Mouse (Mus musculus) kidney, embryonic 14.5 days (tissue): ENCODE results near the gene Nudt17. TPM values are rescaled to one million over a fixed set of nuclear protein-coding genes. Genes with fewer than 3 reads are reported as not detected.
"Not testable (repeated sequence)": the region's sequence is repeated elsewhere in the genome, so short reads cannot be mapped to it uniquely, and the experiment has no call there.

ENCODE experiments used
- ATAC-seq: fragments of 200-750 bp; cut with Nextera tagmentation; 2 replicates; pipeline ENCODE4 v1.8.0; 2017; ENCODE audit warnings: moderate number of reproducible peaks, mild to moderate bottlenecking, moderate TSS enrichment, moderate library complexity; ENCODE audit not compliant: low FRiP score, low TSS enrichment
- H3K27ac ChIP-seq: fragments of 300-500 bp; sonication (generic); 2 replicates; pipeline ENCODE4 v1.5.1; 2014; ENCODE audit warnings: low read depth, mild to moderate bottlenecking, low read length, moderate library complexity, mixed read lengths
- H3K27me3 ChIP-seq: fragments of 300-500 bp; sonication (generic); 2 replicates; pipeline ENCODE4 v1.6.1; 2014; ENCODE audit warnings: mild to moderate bottlenecking, low read length; ENCODE audit not compliant: control insufficient read depth, insufficient read depth
- H3K36me3 ChIP-seq: fragments of 300-500 bp; sonication (generic); 2 replicates; pipeline ENCODE4 v1.6.1; 2014; ENCODE audit warnings: low read length, mixed read lengths; ENCODE audit not compliant: control insufficient read depth, insufficient read depth
- H3K4me1 ChIP-seq: fragments of 300-500 bp; sonication (generic); 2 replicates; pipeline ENCODE4 v1.6.1; 2014; ENCODE audit warnings: low read length, mixed read lengths; ENCODE audit not compliant: control insufficient read depth, insufficient read depth
- H3K4me2 ChIP-seq: fragments of 300-500 bp; sonication (generic); replicated peaks from 2 replicates; pipeline ENCODE4 v1.6.1; 2014; ENCODE audit warnings: low read depth, mild to moderate bottlenecking, low read length
- H3K4me3 ChIP-seq: fragments of 300-500 bp; sonication (generic); 2 replicates; pipeline ENCODE4 v1.5.1; 2014; ENCODE audit warnings: mild to moderate bottlenecking, low read length
- H3K9ac ChIP-seq: fragments of 300-500 bp; sonication (generic); 2 replicates; pipeline ENCODE4 v1.6.1; 2014; ENCODE audit warnings: low read depth, mild to moderate bottlenecking, low read length, moderate library complexity
- H3K9me3 ChIP-seq: fragments of 300-500 bp; sonication (generic); 2 replicates; pipeline ENCODE4 v1.6.1; 2016; ENCODE audit warnings: low read length; ENCODE audit not compliant: control insufficient read depth
- WGBS: fragments of 180-500 bp; shearing (Covaris S2); extraction: QIAGEN DNeasy Blood & Tissue Kit; methylation state at CpG from one replicate; pipeline ENCODE4 v1.1.7; 2014; 5-methylcytosine and 5-hydroxymethylcytosine counted together
- polyA plus RNA-seq: library from polyadenylated mRNA; unstranded; fragments of >200 nt; fragmentation: Nextera tagmentation; extraction: Ambion mirVana; gene quantifications from 2 replicates; pipeline ENCODE4 v1.2.1, GENCODE M21; 2014

Gene Nudt17
- polyA plus RNA-seq, 1 experiment from 2014 or later: 10.8 TPM

GRCm38 (mm10) chr3:96696198-96696765, 12.1 kb downstream of the Nudt17 start, which contains the start of gene Pias3:
Gene Pias3 (plus strand): TSS chr3:96696384.
- Histone ChIP-seq H3K27me3 (no peaks in the 10 kb centered on the region), H3K36me3 (peaks cover 15% of the 10 kb centered on the region), H3K27ac (peak within 1 kb of the TSS; percentile 81), H3K4me3 (peak within 1 kb of the TSS; percentile 78), H3K9me3 (no peaks in the 10 kb centered on the region), H3K4me1 (peaks cover 23% of the 10 kb centered on the region), H3K4me2 (peak within 1 kb of the TSS; percentile 70), H3K9ac (peak within 1 kb of the TSS; percentile 87)
- peak; percentile 89 for ATAC-seq
- WGBS: under 1% methylated on average over 35 of the region's 35 CpGs

DNA sequence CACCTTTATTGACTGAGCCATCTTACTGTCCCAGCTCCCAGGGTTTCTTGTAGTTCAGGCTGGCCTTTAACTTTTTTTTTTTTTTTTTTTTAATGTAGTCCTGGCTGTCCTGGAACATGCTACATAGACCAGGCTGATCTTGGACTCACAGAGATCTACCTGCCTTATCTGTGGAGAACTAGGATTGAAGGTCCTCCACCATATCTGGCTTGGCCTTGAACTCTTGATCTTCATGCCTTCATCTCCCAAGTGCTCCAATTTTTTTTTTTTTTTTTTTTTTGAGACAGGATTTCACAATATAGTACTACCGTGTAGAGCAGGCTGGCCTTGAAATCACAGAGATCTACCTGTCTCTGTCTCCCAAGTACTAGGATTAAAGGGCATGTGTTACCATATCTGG, 14.8 kb downstream of the Nudt17 start:
- Histone ChIP-seq H3K36me3 (no peaks in the 10 kb centered on the region), H3K9me3 (no peaks in the 10 kb centered on the region), H3K9ac (no peak overlapping the region), H3K27me3 (no peaks in the 10 kb centered on the region), H3K4me3 (no peak overlapping the region), H3K4me2 (no peak overlapping the region), H3K27ac (no peak overlapping the region), H3K4me1 (0 out of 2 replicates have a peak, but pooled peaks cover 16% of the 10 kb centered on the region)
- 95% methylated on average over 1 of the region's 1 CpGs for WGBS
- ATAC-seq: no peak

DNA sequence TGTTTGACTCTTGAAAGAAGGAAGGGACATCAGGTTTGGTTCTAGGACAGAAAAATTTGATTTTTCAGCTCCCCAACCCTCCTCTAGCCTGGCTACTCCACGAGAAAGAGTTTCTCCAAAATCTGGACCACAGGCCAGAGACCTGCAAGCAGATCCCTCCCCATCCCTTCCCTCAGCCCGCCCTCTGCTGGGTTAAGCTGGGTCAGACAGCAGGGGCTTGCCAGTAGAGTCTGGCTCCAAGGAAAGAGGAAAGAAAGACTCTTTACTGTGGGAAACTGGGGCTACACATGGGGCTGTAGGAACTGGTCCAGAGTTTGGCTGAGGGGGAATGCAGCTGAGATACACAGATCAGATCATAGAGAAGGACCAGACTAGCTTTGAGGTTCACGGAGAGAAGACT, 15.9 kb downstream of the Nudt17 start:
- H3K4me2 ChIP-seq: no peak overlapping the region
- H3K4me3 ChIP-seq: no peak overlapping the region
- 22% methylated on average over 3 of the region's 3 CpGs for WGBS
- 0 out of 2 replicates have a peak, but pooled peaks cover 9% of the 10 kb centered on the region for H3K4me1 ChIP-seq
- H3K27me3 ChIP-seq: 0 out of 2 replicates have a peak, but pooled peaks cover 3% of the 10 kb centered on the region
- H3K9ac ChIP-seq: no peak overlapping the region
- no peak overlapping the region for H3K27ac ChIP-seq
- no peaks in the 10 kb centered on the region for H3K9me3 ChIP-seq
- no peak for ATAC-seq
- H3K36me3 ChIP-seq: no peaks in the 10 kb centered on the region

- H3K9ac ChIP-seq: no peak overlapping the region
- H3K27ac ChIP-seq: no peak overlapping the region
- 52% methylated on average over 3 of the region's 3 CpGs for WGBS
- no peak for ATAC-seq
- H3K4me3 ChIP-seq: no peak overlapping the region
- H3K4me2 ChIP-seq: no peak overlapping the region
- H3K27me3 ChIP-seq: peaks cover 3% of the 10 kb centered on the region; the same call in 1 of the 2 replicates
- no peaks in the 10 kb centered on the region for H3K9me3 ChIP-seq
- H3K36me3 ChIP-seq: no peaks in the 10 kb centered on the region
- 0 out of 2 replicates have a peak, but pooled peaks cover under 1% of the 10 kb centered on the region for H3K4me1 ChIP-seq
Observed at GRCm38 (mm10) chr3:96690298-96690697, 18.1 kb downstream of the Nudt17 start.

DNA sequence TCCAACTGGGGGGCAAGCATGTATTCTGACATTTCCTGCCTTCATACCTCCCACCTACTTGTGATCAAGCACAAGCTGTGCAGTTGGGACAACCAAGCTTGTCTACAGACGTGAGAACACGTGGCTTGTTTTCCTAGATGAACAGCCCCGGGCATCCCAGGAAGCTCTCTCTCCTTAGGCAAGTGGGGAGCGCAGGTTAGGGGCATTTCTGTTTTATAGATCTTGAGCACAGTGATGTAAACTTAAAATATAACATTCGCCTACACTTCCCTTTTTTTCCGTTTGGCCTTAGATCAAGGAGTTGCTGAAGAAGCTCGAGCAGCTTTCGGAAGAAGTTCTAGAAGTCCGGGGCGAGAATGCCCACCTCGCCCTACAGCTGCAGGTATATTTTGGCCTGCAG, 19.5 kb downstream of the Nudt17 start:
- Histone ChIP-seq H3K9me3 (no peaks in the 10 kb centered on the region), H3K36me3 (no peaks in the 10 kb centered on the region), H3K4me3 (no peak overlapping the region), H3K9ac (no peak overlapping the region), H3K27me3 (peaks cover 6% of the 10 kb centered on the region), H3K27ac (no peak overlapping the region), H3K4me2 (no peak overlapping the region), H3K4me1 (peaks cover 5% of the 10 kb centered on the region; the same call in 1 of the 2 replicates)
- WGBS: 76% methylated on average over 11 of the region's 11 CpGs
- ATAC-seq: no peak

DNA sequence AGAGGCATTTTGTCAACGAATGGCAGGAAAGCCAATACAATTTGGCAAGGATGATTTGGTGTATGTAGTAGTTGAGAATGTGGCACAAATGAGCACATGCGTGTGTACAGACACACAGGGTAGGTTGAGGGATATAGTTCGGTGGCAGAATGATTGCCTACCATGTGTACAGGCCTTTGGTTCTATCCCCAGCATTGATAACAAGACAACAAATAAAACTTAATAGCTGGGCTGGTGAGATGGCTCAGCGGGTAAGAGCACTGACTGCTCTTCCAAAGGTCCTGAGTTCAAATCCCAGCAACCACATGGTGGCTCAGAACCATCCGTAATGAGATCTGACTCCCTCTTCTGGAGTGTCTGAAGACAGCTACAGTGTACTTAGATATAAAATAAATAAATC, 22.3 kb downstream of the Nudt17 start:
- not testable (repeated sequence) for H3K4me2 ChIP-seq, H3K4me3 ChIP-seq, H3K27ac ChIP-seq, H3K9me3 ChIP-seq, H3K27me3 ChIP-seq, H3K4me1 ChIP-seq, H3K9ac ChIP-seq, ATAC-seq, H3K36me3 ChIP-seq
- 92% methylated on average over 5 of the region's 5 CpGs for WGBS

GRCm38 (mm10) chr3:96684822-96685156, 23.6 kb downstream of the Nudt17 start:
- peaks cover 5% of the 10 kb centered on the region; the same call in 1 of the 2 replicates for H3K4me1 ChIP-seq
- WGBS: 29% methylated on average over 28 of the region's 28 CpGs
- no peak overlapping the region for H3K27ac ChIP-seq
- no peaks in the 10 kb centered on the region for H3K9me3 ChIP-seq
- H3K9ac ChIP-seq: peak overlapping the region; percentile 42
- H3K27me3 ChIP-seq: peaks cover 6% of the 10 kb centered on the region
- peak overlapping the region; percentile 44 for H3K4me2 ChIP-seq
- no peak for ATAC-seq
- H3K4me3 ChIP-seq: peak overlapping the region; percentile 27
- no peaks in the 10 kb centered on the region for H3K36me3 ChIP-seq

DNA sequence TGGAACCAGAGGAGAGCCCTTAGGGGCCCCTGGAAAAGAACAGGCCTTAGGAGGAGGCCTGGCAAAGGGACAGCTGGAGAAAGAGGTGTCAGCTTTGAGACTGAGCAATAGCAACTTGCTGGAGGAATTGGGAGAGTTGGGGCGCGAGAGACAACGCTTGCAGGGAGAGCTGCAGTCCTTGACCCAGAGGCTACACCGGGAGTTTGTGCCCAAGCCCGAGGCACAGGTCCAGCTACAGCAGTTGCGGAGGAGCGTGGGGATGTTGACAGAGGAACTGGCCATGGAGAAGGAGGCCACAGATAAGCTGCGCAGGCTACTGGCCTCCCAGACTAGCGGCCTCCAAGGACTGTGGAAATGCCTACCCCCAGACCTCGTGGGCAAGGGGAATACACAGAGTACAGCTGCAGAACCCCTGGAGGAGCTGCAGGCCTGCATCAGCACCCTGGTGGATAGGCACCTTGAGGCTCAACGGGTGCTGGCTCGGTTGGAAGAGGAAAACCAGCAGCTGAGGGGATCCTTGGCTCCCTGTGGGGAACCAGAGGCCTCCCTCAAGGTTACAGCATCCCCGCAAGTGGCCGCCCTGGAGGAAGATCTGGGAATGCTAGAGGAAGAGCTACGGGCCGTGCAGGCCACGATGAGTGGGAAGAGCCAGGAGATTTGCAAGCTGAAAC, 24.1 kb downstream of the Nudt17 start:
- Histone ChIP-seq H3K4me1 (peaks cover 5% of the 10 kb centered on the region; the same call in 1 of the 2 replicates), H3K4me3 (peak overlapping the region; percentile 27), H3K36me3 (no peaks in the 10 kb centered on the region), H3K4me2 (peak overlapping the region; percentile 44), H3K27ac (no peak overlapping the region), H3K9me3 (no peaks in the 10 kb centered on the region), H3K27me3 (peaks cover 6% of the 10 kb centered on the region), H3K9ac (peak overlapping the region; percentile 42)
- no peak for ATAC-seq
- WGBS: 53% methylated on average over 17 of the region's 17 CpGs

DNA sequence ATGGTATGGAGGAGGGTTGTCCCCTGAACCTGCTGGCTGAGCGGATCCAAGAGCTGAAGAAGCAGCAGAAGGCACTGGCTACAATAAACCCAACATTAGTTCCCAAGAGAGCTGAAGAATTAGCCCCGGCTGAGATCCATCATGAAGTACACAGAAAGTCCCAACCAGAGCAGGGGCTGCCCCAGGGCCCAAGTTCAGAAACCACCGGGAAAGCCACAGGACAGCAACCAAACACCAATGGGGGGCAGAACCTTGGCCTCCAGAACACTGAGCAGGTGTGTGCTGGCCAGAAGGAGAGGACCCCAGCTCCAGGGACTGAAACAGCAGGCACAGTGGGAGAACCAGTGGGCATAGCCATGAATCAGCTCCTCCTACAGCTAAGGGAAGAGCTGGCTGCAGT, 24.9 kb downstream of the Nudt17 start:
- WGBS: 92% methylated on average over 3 of the region's 3 CpGs
- peaks cover 6% of the 10 kb centered on the region for H3K27me3 ChIP-seq
- no peak overlapping the region for H3K9ac ChIP-seq
- H3K36me3 ChIP-seq: no peaks in the 10 kb centered on the region
- H3K4me3 ChIP-seq: no peak overlapping the region
- no peaks in the 10 kb centered on the region for H3K9me3 ChIP-seq
- peaks cover 5% of the 10 kb centered on the region; the same call in 1 of the 2 replicates for H3K4me1 ChIP-seq
- H3K27ac ChIP-seq: no peak overlapping the region
- no peak overlapping the region for H3K4me2 ChIP-seq
- ATAC-seq: no peak
